Mouse (Mus musculus): ENCODE results near the gene Cacna1d. TPM values are rescaled to one million over a fixed set of nuclear protein-coding genes. Genes with fewer than 3 reads are reported as not detected.

Cacna1d gene
- total and polyA plus RNA-seq, 3 experiments = not detected

DNA sequence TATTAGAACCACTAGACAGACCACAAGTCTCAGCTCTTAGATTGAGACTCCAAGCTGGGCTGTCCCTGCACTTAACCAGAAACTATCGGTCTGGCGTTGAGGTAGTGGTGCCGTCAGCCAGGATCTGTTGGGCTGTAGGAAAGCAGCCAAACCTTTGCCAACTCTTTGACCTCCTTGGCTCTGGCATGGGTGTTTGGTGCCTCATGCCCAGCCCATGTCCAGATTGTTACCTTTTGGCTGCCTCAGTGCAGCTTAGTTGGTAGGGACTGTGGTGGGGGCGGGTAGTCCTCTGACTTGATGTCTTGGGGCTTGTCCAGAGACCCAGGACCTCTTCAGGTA is 472.8 kb downstream of the Cacna1d start:
- TF ChIP-seq POLR2AphosphoS2 (IDR thresholded peaks at IDR 0.05; ENCODE audit: low read length) (no peak), E2F4 (IDR thresholded peaks at IDR 0.05; ENCODE audit: borderline replicate concordance, low read depth, low read length) (no peak), MYB (IDR thresholded peaks at IDR 0.05; ENCODE audit: low read depth, low read length) (no peak), SMC3 (IDR thresholded peaks at IDR 0.05; ENCODE audit: low read depth, low read length) (no peak), MAZ (IDR thresholded peaks at IDR 0.05; ENCODE audit: low read depth, low read length) (no peak), USF1 (IDR thresholded peaks at IDR 0.05; ENCODE audit: low read depth, low read length) (no peak), JUND (IDR thresholded peaks at IDR 0.05; ENCODE audit: low read depth, low read length) (no peak)
- no peaks in the 10 kb centered on the region for H3K9me3 ChIP-seq (replicated peaks; ENCODE audit: insufficient read depth, low read length)
- no peak overlapping the region for H3K9ac ChIP-seq (ENCODE audit: control insufficient read depth, low read depth, low read length, poor library complexity, severe bottlenecking)
- H3K4me1 ChIP-seq (ENCODE audit: control insufficient read depth in 1 of 2, insufficient read depth in 2 of 2, low read length in 2 of 2) = no peaks in the 10 kb centered on the region
- DNase-seq (ENCODE audit: low read depth, low spot score) = no peak
- no peak overlapping the region for H3K27ac ChIP-seq (ENCODE audit: control insufficient read depth, low read depth, low read length)
- H3K79me2 ChIP-seq (ENCODE audit: control insufficient read depth, insufficient read depth, low read length, poor library complexity) = no peaks in the 10 kb centered on the region
- no peaks in the 10 kb centered on the region; a peak in 1 of 4 replicates for H3K27me3 ChIP-seq (ENCODE audit: control insufficient read depth in 1 of 2, insufficient read depth in 2 of 2, low read length in 2 of 2)
- H3K36me3 ChIP-seq (ENCODE audit: control insufficient read depth in 1 of 2, insufficient read depth in 2 of 2, low read length in 2 of 2) = no peaks in the 10 kb centered on the region
- H3K4me3 ChIP-seq (ENCODE audit: control insufficient read depth in 1 of 2, insufficient read depth in 1 of 2, low read depth in 2 of 2, low read length in 2 of 2) = no peak overlapping the region

DNA sequence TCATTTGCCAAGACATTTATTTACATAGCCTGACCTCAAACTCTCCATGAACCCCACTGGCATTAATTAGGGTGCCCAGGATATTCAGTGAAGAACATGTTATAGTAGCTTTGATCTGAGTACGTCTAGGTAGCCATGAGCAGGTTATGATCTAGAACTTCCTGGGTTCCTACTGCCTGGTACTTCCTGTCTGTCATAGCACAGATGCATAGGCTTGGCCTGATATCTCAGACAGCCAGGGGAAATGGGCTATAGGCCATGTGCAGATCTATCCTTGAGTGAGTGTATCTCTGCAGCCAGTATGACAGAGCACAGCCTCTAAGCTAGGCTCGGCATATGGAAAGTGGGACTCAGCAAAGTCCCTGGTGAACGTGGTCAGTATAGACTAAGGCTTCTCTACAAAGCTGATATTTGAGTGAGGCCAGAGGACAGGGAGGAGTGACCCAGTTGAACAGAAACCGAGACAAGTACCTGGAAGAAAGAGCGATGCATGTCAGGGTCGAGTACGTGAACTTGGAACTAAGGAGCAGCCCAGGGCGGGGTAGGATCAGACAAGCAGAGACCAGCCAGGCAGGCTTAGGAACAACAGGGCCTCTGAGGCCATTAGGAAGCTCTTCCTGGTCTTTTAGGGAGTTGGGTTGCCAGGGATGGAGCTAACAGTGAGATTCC is 473.3 kb downstream of the Cacna1d start:
- Histone ChIP-seq H3K4me3 (ENCODE audit: control insufficient read depth in 1 of 2, insufficient read depth in 1 of 2, low read depth in 2 of 2, low read length in 2 of 2) (no peak overlapping the region), H3K9me3 (replicated peaks; ENCODE audit: insufficient read depth, low read length) (no peaks in the 10 kb centered on the region), H3K36me3 (ENCODE audit: control insufficient read depth in 1 of 2, insufficient read depth in 2 of 2, low read length in 2 of 2) (no peaks in the 10 kb centered on the region)

More for the DNA sequence above, 473.3 kb downstream of the Cacna1d start:
- TF ChIP-seq CHD2 (IDR thresholded peaks at IDR 0.05; ENCODE audit: low read length) = no peak
- TF ChIP-seq TBP (IDR thresholded peaks at IDR 0.05; ENCODE audit: low read depth, low read length) = no peak
- TF ChIP-seq POLR2A (IDR thresholded peaks at IDR 0.05; ENCODE audit: control insufficient read depth in 1 of 2, insufficient read depth in 1 of 2, low read depth in 1 of 2, low read length in 2 of 2, poor library complexity in 1 of 2) = no peak
- TF ChIP-seq GATA1 (IDR thresholded peaks at IDR 0.05; ENCODE audit: low read depth, low read length) = no peak
- no peak for TF ChIP-seq CTCF (IDR thresholded peaks at IDR 0.05 in 2 of 3, conservative IDR thresholded peaks at IDR 0.05 in 1 of 3; ENCODE audit: control insufficient read depth in 1 of 3, insufficient read depth in 1 of 3, low read depth in 2 of 3, low read length in 3 of 3, poor library complexity in 1 of 3, severe bottlenecking in 1 of 3)
- no peak for TF ChIP-seq RCOR1 (IDR thresholded peaks at IDR 0.05; ENCODE audit: low read depth, low read length)
- TF ChIP-seq ZNF384 (IDR thresholded peaks at IDR 0.05; ENCODE audit: low read depth, low read length) = no peak
- TF ChIP-seq JUND (IDR thresholded peaks at IDR 0.05; ENCODE audit: low read depth, low read length) = no peak
- TF ChIP-seq CHD1 (IDR thresholded peaks at IDR 0.05; ENCODE audit: low read depth, low read length) = no peak
- TF ChIP-seq USF2 (IDR thresholded peaks at IDR 0.05; ENCODE audit: borderline replicate concordance in 1 of 2, insufficient read depth in 1 of 2, low read depth in 1 of 2, low read length in 2 of 2) = no peak
- TF ChIP-seq HCFC1 (IDR thresholded peaks at IDR 0.05; ENCODE audit: low read depth, low read length) = no peak
- no peak for TF ChIP-seq ZMIZ1 (IDR thresholded peaks at IDR 0.05; ENCODE audit: low read depth, low read length)
- no peak for TF ChIP-seq BHLHE40 (IDR thresholded peaks at IDR 0.05; ENCODE audit: borderline replicate concordance, low read depth, low read length)
- TF ChIP-seq MAX (IDR thresholded peaks at IDR 0.05; ENCODE audit: low read length) = no peak
- no peak for TF ChIP-seq NELFE (IDR thresholded peaks at IDR 0.05; ENCODE audit: low read depth, low read length)
- TF ChIP-seq SMC3 (IDR thresholded peaks at IDR 0.05; ENCODE audit: low read depth, low read length) = no peak
- no peak for TF ChIP-seq KAT2A (conservative IDR thresholded peaks at IDR 0.05; ENCODE audit: low read depth, low read length)
- no peak for TF ChIP-seq ELF1 (IDR thresholded peaks at IDR 0.05; ENCODE audit: low read depth, low read length)
- TF ChIP-seq POLR2AphosphoS5 (IDR thresholded peaks at IDR 0.05; ENCODE audit: borderline replicate concordance, low read depth, low read length) = no peak
- no peak for TF ChIP-seq MXI1 (IDR thresholded peaks at IDR 0.05; ENCODE audit: low read depth, low read length)
- Histone ChIP-seq H3K79me2 (ENCODE audit: control insufficient read depth, insufficient read depth, low read length, poor library complexity) (no peaks in the 10 kb centered on the region), H3K27me3 (ENCODE audit: control insufficient read depth in 1 of 2, insufficient read depth in 2 of 2, low read length in 2 of 2) (no peaks in the 10 kb centered on the region; a peak in 1 of 4 replicates), H3K27ac (ENCODE audit: control insufficient read depth, low read depth, low read length) (no peak overlapping the region), H3K9ac (ENCODE audit: control insufficient read depth, low read depth, low read length, poor library complexity, severe bottlenecking) (no peak overlapping the region), H3K4me1 (ENCODE audit: control insufficient read depth in 1 of 2, insufficient read depth in 2 of 2, low read length in 2 of 2) (no peaks in the 10 kb centered on the region)
- DNase-seq (ENCODE audit: low read depth, low spot score) = no peak

All from MEL (cell line).